Mouse (Mus musculus): ENCODE data around the gene 2310057N15Rik. TPM values are rescaled to one million over a fixed set of nuclear protein-coding genes. Genes with fewer than 3 reads are reported as not detected.
"Not testable (repeated sequence)": the region's sequence is repeated elsewhere in the genome, so short reads cannot be mapped to it uniquely, and the experiment has no call there.

The 2310057N15Rik gene
- total RNA-seq (2021), result not detected
- not detected in 2 replicates for polyA plus RNA-seq (2012; rRNA removed)
- long read RNA-seq, result 0 reads

- DNase-seq, result no peak
These were observed at the start of gene 2310057N15Rik for GRCm38 (mm10) chr16:88774106-88774505. TSS of gene 2310057N15Rik (minus strand) at chr16:88774206.

- DNase-seq, result peak; percentile 5
These were observed 49.7 kb upstream of the 2310057N15Rik start for GRCm38 (mm10) chr16:88823736-88824135.

- DNase-seq, result no peak
These were observed 46.1 kb upstream of the 2310057N15Rik start, which contains the start of gene Krtap15 for GRCm38 (mm10) chr16:88820066-88820465. TSS of gene Krtap15 (plus strand) at chr16:88820215.

- DNase-seq, result no peak
These were observed 37.8 kb upstream of the 2310057N15Rik start, which contains the start of gene Gm20741 for GRCm38 (mm10) chr16:88811827-88812226. TSS of gene Gm20741 (minus strand) at chr16:88812220.

- no peak for DNase-seq
These were observed 12.8 kb upstream of the 2310057N15Rik start for GRCm38 (mm10) chr16:88786786-88787185.

- no peak for DNase-seq
These were observed 3.6 kb upstream of the 2310057N15Rik start, which contains the start of gene Gm5965 for GRCm38 (mm10) chr16:88777596-88777995. TSS of gene Gm5965 (plus strand) at chr16:88777896.

GRCm38 (mm10) chr16:88758547-88758946 is 15.5 kb downstream of the 2310057N15Rik start, which contains the start of gene 2310034C09Rik:
TSS of gene 2310034C09Rik (plus strand) at chr16:88758847.
- not testable (repeated sequence) for DNase-seq

- DNase-seq, result not testable (repeated sequence)
These were observed 22.5 kb downstream of the 2310057N15Rik start, which contains the start of gene Krtap13 for GRCm38 (mm10) chr16:88751535-88751934. TSS of gene Krtap13 (minus strand) at chr16:88751635.

- no peak for DNase-seq
These were observed 26.1 kb downstream of the 2310057N15Rik start for GRCm38 (mm10) chr16:88747943-88748342.

GRCm38 (mm10) chr16:88744750-88745340 is 29.2 kb downstream of the 2310057N15Rik start:
- DNase-seq, result peak; percentile 3

GRCm38 (mm10) chr16:88735391-88735790 is 38.6 kb downstream of the 2310057N15Rik start:
- DNase-seq, result no peak

GRCm38 (mm10) chr16:88728812-88729275 is 45.2 kb downstream of the 2310057N15Rik start, which contains the start of gene Krtap13-1:
TSS of gene Krtap13-1 (plus strand) at chr16:88728862.
- no peak for DNase-seq

Other genes starting within 250 kb of the 2310057N15Rik start
- not detected for gene Cldn8, start 211.0 kb downstream of the 2310057N15Rik start, total RNA-seq (2021)
- not detected in 2 replicates for gene Cldn8, start 211.0 kb downstream of the 2310057N15Rik start, polyA plus RNA-seq (2012; rRNA removed)
- not detected for gene Krtap24-1, start 161.9 kb downstream of the 2310057N15Rik start, total RNA-seq (2021)
- not detected in 2 replicates for gene Krtap24-1, start 161.9 kb downstream of the 2310057N15Rik start, polyA plus RNA-seq (2012; rRNA removed)
- not detected for gene 2310079G19Rik, start 146.5 kb downstream of the 2310057N15Rik start, total RNA-seq (2021)
- gene 2310079G19Rik, start 146.5 kb downstream of the 2310057N15Rik start, polyA plus RNA-seq (2012; rRNA removed), result not detected in 2 replicates
- not detected for gene Krtap26-1, start 126.4 kb downstream of the 2310057N15Rik start, total RNA-seq (2021)
- gene Krtap26-1, start 126.4 kb downstream of the 2310057N15Rik start, polyA plus RNA-seq (2012; rRNA removed), result not detected in 2 replicates
- gene Krtap27-1, start 102.5 kb downstream of the 2310057N15Rik start, total RNA-seq (2021), result not detected
- gene Krtap27-1, start 102.5 kb downstream of the 2310057N15Rik start, polyA plus RNA-seq (2012; rRNA removed), result not detected in 2 replicates
- gene 2310061N02Rik, start 66.2 kb downstream of the 2310057N15Rik start, total RNA-seq (2021), result not detected
- gene 2310061N02Rik, start 66.2 kb downstream of the 2310057N15Rik start, polyA plus RNA-seq (2012; rRNA removed), result not detected in 2 replicates
- gene Krtap13-1, start 45.3 kb downstream of the 2310057N15Rik start, total RNA-seq (2021), result not detected
- not detected in 2 replicates for gene Krtap13-1, start 45.3 kb downstream of the 2310057N15Rik start, polyA plus RNA-seq (2012; rRNA removed)
- gene Krtap13, start 22.6 kb downstream of the 2310057N15Rik start, total RNA-seq (2021), result not detected
- not detected in 2 replicates for gene Krtap13, start 22.6 kb downstream of the 2310057N15Rik start, polyA plus RNA-seq (2012; rRNA removed)
- not detected for gene 2310034C09Rik, start 15.4 kb downstream of the 2310057N15Rik start, total RNA-seq (2021)
- gene 2310034C09Rik, start 15.4 kb downstream of the 2310057N15Rik start, polyA plus RNA-seq (2012; rRNA removed), result not detected in 2 replicates
- gene Gm5965, start 3.7 kb upstream of the 2310057N15Rik start, total RNA-seq (2021), result not detected
- not detected in 2 replicates for gene Gm5965, start 3.7 kb upstream of the 2310057N15Rik start, polyA plus RNA-seq (2012; rRNA removed)
- gene Gm20741, start 38.0 kb upstream of the 2310057N15Rik start, total RNA-seq (2021), result not detected
- gene Gm20741, start 38.0 kb upstream of the 2310057N15Rik start, polyA plus RNA-seq (2012; rRNA removed), result not detected in 2 replicates
- gene Krtap15, start 46.0 kb upstream of the 2310057N15Rik start, total RNA-seq (2021), result not detected
- gene Krtap15, start 46.0 kb upstream of the 2310057N15Rik start, polyA plus RNA-seq (2012; rRNA removed), result not detected in 2 replicates
- not detected for gene Krtap14, start 51.9 kb upstream of the 2310057N15Rik start, total RNA-seq (2021)
- gene Krtap14, start 51.9 kb upstream of the 2310057N15Rik start, polyA plus RNA-seq (2012; rRNA removed), result not detected in 2 replicates
- not detected for gene Krtap19-1, start 95.2 kb upstream of the 2310057N15Rik start, total RNA-seq (2021)
- not detected in 2 replicates for gene Krtap19-1, start 95.2 kb upstream of the 2310057N15Rik start, polyA plus RNA-seq (2012; rRNA removed)
- gene Krtap19-2, start 100.1 kb upstream of the 2310057N15Rik start, total RNA-seq (2021), result not detected
- gene Krtap19-2, start 100.1 kb upstream of the 2310057N15Rik start, polyA plus RNA-seq (2012; rRNA removed), result not detected in 2 replicates
- not detected for gene Krtap19-3, start 103.8 kb upstream of the 2310057N15Rik start, total RNA-seq (2021)
- gene Krtap19-3, start 103.8 kb upstream of the 2310057N15Rik start, polyA plus RNA-seq (2012; rRNA removed), result not detected in 2 replicates
- not detected for gene Krtap19-4, start 110.9 kb upstream of the 2310057N15Rik start, total RNA-seq (2021)
- not detected in 2 replicates for gene Krtap19-4, start 110.9 kb upstream of the 2310057N15Rik start, polyA plus RNA-seq (2012; rRNA removed)
- not detected for gene Krtap19-5, start 122.3 kb upstream of the 2310057N15Rik start, total RNA-seq (2021)
- gene Krtap19-5, start 122.3 kb upstream of the 2310057N15Rik start, polyA plus RNA-seq (2012; rRNA removed), result not detected in 2 replicates
- not detected for gene Krtap19-9b, start 158.1 kb upstream of the 2310057N15Rik start, total RNA-seq (2021)
- gene Krtap19-9b, start 158.1 kb upstream of the 2310057N15Rik start, polyA plus RNA-seq (2012; rRNA removed), result not detected in 2 replicates
- not detected for gene Krtap16-3, start 188.7 kb upstream of the 2310057N15Rik start, total RNA-seq (2021)
- not detected in 2 replicates for gene Krtap16-3, start 188.7 kb upstream of the 2310057N15Rik start, polyA plus RNA-seq (2012; rRNA removed)
- not detected for gene Krtap22-2, start 236.6 kb upstream of the 2310057N15Rik start, total RNA-seq (2021)
- gene Krtap22-2, start 236.6 kb upstream of the 2310057N15Rik start, polyA plus RNA-seq (2012; rRNA removed), result not detected in 2 replicates
- not detected for gene Gm10229, start 241.1 kb upstream of the 2310057N15Rik start, total RNA-seq (2021)
- not detected in 2 replicates for gene Gm10229, start 241.1 kb upstream of the 2310057N15Rik start, polyA plus RNA-seq (2012; rRNA removed)

Measured in adrenal gland, adult 2 months (tissue).